Mouse (Mus musculus) thymus, postnatal 14 days (tissue): ENCODE results near the gene Tex2.
"Not testable (repeated sequence)": the region's sequence is repeated elsewhere in the genome, so short reads cannot be mapped to it uniquely, and the experiment has no call there.

Source experiments
- DNase-seq: peaks from one replicate; pipeline ENCODE4 v3.0.0; 2021

The Tex2 gene

DNA sequence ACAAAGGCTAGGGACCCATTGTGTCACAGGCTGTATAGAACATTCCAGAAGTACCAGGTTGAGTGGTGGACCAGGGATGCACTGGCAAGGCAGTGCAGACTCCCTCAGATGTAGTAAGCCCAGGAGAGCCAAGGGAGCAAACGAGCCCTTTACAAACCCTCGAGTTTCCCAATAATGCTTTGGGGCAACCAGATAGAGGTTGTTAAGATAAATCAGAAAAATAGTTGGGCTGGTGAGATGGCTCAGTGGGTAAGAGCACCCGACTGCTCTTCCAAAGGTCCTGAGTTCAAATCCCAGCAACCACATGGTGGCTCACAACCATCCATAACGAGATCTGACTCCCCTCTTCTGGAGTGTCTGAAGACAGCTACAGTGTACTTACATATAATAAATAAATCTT, 5.5 kb upstream of the Tex2 start:
- not testable (repeated sequence) for DNase-seq

DNA sequence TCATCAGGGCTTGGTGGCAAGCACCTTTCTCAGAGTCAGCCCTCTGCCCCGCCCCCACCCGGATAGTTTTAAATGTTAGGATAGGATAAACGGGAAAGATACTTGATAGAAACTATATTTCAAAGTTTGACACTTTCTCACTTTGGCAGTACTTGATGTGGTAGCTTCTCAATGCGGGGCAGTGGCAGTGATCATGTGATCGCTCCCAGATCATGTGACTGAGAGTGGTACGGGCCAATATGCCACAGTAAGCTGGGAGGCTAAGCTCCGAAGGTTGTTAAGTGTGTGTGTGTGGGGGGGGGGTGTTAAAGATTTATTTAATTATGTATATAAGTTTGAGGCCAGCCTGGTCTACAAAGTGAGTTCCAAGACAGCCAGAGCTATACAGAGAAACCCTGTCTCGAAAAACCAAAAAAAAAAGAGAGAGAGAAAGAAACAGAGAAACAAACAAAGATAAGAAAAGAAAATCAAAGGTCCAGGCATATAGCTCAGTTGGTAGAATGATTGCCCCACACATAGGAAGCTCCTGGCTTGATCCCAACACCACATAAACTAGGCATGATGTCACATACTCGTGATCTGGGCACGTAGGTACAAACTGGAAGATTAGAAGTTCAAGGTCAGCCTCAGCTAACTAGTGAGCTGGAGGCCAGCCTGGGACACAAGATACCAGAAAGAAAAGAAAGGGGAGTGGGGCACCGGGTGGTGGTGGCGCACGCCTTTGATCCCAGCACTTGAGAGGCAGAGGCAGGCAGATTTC, 4.8 kb upstream of the Tex2 start:
- no peak for DNase-seq

DNA sequence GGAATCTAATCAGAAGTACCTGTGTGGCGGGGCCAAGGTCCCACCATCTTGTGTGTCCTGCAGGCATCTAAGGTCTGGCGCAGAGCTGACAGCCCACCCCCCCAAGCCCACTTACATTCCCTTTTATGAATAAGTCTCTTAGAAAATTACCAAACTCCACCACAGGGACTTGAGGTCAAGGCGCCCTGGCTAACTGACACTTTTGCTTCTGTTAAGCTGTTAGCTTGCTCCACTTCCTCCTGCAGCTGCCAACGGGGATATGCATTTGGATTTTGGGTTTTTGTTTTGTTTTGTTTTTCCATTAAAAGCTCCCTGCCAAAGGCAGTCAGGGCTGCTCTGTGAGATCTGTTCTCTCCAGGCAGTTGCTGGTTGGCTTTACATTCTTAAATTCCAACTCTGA, 2.3 kb upstream of the Tex2 start:
- no peak for DNase-seq

- DNase-seq: no peak
Observed at GRCm38 (mm10) chr11:106614339-106614645, 1.1 kb upstream of the Tex2 start.

- peak; percentile 41 for DNase-seq
Observed at GRCm38 (mm10) chr11:106613638-106614338, 565 bp upstream of the Tex2 start.

DNA sequence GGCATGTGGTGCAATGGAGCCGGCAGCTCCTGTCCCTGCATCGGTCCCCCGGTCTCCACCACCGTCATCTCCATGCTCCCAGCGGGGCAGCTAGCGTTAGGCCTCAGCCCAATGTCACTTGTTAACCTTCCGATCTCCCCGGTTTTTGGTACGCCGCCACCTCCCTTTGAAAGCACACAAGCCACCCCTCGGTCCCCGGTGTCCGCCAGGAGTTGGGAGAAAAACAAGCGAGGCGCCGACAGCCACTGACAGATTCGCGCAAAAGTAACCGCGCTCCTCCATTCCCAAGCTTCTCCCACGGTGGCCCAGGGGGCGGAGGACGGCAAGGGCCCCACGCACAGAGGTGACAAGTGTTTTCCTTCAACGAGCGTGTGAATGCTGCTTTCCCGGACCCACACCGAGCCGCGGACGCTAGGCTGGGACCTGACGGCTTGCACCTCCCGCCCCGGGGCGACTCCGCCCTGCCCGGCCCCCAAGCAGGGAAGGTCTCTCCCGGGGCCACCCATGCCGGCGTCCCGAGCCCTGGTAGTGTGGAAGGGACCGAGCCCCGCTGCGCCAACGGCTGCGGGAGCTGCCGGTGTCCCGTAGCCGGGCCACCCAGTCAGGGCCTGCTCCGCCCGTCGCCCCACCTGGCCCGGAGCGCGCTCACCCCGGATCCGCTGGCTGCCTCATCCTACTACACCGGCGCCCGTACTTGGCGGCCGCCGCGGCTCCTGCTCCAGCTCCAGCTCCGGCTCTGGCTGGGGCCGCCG, 838 bp downstream of the Tex2 start:
- DNase-seq: peak; percentile 52

GRCm38 (mm10) chr11:106609731-106610130, 3.5 kb downstream of the Tex2 start:
- DNase-seq: no peak

- no peak for DNase-seq
Observed at GRCm38 (mm10) chr11:106607316-106607715, 5.9 kb downstream of the Tex2 start.

GRCm38 (mm10) chr11:106606042-106606441, 7.2 kb downstream of the Tex2 start:
- no peak for DNase-seq

DNA sequence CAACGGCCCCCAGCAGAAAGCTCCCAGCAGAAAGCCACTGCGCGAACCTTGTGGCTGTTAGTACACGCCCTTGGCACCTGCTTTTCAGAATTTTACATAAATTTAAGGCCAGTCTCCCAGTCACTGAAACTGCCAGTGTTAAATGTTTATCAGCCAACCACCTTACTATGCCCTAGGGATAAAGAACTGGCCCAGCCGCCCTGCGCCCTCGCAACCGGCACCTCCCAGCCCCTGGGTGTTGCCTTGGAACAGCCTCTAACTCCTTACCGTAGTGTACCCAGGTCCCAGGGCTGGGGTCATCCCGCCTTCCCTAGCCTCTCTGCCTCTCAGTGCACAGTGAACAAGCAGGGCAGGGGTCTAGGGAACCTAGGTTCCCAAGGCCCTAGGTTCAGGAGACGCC, 10.0 kb downstream of the Tex2 start:
- no peak for DNase-seq

GRCm38 (mm10) chr11:106600124-106600523, 13.1 kb downstream of the Tex2 start:
- no peak for DNase-seq

DNA sequence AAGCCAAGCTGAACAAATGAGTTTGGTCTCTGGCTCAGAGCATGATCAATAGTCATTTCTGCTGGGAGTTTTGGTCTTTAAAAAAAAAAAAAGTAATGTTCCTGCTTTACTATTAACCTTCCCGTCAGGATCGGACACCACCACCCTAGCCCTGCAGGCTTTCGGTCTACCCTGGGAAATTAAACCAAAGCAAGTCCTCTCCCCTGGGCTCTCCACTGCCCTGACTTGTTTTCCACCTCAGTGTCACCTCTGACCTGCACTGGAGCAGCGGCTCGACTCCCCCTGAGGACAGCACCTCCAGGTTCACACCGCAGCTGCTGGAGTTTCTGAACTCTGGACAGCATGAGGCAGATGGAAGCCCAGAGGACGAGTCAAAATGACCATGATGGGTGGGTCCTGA, 13.9 kb downstream of the Tex2 start:
- DNase-seq: no peak

DNA sequence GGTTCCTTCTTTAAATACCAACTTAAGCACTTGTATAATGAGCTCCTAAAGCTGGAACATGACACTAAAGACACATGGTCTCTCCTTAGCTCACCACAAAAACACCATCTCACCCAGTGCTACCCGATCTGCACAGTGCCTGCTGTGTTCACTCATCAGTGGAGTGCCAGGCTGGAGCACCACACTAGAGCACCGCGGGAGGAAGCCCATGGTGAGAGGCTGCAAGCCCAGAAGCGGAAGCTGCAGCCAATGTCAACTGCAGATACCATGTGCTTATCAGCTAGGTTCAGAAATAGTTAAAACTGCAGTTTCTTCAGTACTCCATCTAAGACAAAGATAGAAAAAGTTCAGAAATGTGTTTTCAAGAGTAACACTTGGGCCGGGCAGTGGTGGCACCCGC, 14.9 kb downstream of the Tex2 start:
- peak; percentile 36 for DNase-seq

DNA sequence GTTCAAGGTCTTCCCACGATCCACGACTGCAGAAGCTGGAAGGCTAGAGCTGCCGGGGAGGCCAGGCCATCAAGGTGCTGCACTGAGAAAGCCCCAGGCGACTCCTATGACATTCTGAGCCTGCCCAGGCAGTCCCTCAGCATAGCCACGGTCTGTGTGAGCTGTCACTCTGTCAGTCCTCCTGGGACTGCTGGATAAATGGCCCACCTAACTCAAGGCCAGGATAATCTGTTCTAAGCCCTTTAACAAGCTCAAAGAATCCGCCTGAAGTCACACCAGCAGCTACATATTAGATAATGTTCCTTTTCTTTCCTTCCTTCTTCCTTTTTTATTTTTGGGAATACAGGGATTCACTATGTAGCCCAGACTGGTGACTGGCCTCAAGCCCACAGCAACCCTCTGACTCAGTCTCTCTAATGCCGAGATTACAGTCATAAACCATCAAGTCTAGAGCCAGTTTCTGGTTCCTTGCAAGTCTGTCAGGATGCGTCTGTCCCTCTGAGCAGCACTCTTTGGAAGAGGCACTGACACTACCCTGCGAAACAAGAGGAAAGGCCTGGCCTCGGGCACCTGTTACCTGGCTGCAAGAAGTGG, 15.4 kb downstream of the Tex2 start:
- DNase-seq: no peak

DNA sequence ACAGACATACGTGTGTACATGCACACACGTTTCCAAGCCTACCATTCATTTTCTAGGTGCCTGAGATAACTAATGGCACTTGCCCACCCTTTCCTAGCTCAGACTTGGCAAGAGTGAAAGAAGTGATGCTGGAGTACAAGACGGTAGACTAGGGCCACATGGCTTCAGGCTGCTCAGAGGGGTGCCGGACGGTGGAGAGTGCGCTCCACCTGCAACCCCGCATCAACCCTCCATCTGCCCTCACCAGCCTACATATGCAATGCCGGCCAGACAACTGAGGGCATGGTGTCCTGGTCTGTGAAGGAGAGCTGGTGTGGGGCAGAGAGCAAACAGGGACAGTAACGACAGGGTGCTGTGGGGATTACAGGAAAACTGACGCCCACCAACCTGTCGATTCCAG, 22.0 kb downstream of the Tex2 start:
- DNase-seq: no peak

- DNase-seq: no peak
Observed at GRCm38 (mm10) chr11:106590143-106590542, 23.1 kb downstream of the Tex2 start.

GRCm38 (mm10) chr11:106588781-106589180, 24.4 kb downstream of the Tex2 start:
- DNase-seq: no peak

DNA sequence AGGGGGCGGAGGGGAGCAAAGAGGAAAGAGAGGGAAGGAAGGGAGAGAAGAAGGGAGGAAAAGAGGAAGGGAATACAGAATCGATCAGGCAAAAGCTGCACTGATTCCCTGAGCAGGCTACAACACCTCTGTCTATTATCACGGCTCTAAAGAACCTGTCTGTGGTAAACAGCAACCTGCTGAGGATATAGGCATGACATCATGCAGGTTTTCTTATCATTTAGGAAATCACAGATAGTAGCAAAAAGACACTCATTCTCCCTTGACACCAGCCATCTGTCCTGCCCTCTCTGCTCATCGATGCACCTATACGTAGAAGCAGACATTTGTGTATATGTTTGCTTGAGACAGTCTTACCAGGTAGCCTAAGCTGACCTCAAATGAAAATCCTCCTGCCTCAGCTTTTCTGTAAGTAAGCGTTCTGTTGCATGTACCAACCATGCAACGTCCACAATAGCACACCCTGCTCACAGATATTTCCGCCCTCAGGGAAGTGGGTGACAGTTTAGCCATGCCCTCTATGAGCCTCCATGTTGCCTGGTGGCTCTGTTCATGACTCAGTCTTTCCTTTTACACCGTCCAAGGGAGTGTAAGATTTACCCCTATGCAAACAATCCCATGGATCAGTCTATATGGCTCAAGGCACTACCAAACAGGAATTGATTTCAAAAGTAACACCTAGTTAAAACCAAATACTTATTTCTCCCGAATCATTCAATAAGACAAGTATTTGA, 25.3 kb downstream of the Tex2 start:
- DNase-seq: no peak

- DNase-seq: no peak
Observed at GRCm38 (mm10) chr11:106583801-106584200, 29.4 kb downstream of the Tex2 start.

- no peak for DNase-seq
Observed at GRCm38 (mm10) chr11:106581357-106581756, 31.9 kb downstream of the Tex2 start.

- no peak for DNase-seq
Observed at GRCm38 (mm10) chr11:106580468-106580867, 32.8 kb downstream of the Tex2 start.

GRCm38 (mm10) chr11:106579957-106580356, 33.3 kb downstream of the Tex2 start:
- DNase-seq: no peak

GRCm38 (mm10) chr11:106579146-106579545, 34.1 kb downstream of the Tex2 start:
- DNase-seq: no peak
